Mouse (Mus musculus): ENCODE measurements around the gene Coro2b.

Coro2b gene

GRCm38 (mm10) chr9:62537941-62538340 is 1.1 kb upstream of the Coro2b start:
- no peak for DNase-seq

DNA sequence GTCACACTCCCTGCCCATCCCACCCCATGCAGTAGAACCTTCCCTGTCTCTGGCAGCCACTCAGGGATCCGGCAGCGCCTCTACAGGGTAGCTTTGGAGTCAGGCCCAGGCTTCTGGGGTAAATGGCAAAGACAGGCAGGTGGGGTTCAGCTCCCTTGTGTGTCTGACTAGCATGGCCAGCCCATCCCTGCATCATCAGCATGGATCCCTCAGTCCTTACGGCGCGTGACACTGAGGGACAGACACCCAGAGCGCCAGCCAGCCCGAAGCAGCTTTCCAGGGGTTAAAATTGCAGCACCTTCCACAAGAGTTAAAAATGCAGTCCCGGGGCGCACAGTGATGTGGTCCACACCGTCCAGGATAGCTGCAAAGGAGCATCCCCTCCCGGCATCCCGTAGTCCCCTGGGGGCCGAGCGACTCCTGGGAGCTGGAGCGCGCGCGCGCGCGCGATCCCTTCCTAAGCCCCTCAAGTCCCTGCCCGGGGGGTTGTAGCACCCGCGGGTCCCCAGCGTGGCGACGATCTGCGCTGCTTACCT is 657 bp downstream of the Coro2b start:
- DNase-seq, result peak; percentile 97

- peak; percentile 93 for DNase-seq
Observed at GRCm38 (mm10) chr9:62535566-62535965, 1.3 kb downstream of the Coro2b start.

- no peak for DNase-seq
Observed at GRCm38 (mm10) chr9:62534691-62535090, 2.2 kb downstream of the Coro2b start.

- peak; percentile 92 for DNase-seq
Observed at GRCm38 (mm10) chr9:62534158-62534557, 2.7 kb downstream of the Coro2b start.

DNA sequence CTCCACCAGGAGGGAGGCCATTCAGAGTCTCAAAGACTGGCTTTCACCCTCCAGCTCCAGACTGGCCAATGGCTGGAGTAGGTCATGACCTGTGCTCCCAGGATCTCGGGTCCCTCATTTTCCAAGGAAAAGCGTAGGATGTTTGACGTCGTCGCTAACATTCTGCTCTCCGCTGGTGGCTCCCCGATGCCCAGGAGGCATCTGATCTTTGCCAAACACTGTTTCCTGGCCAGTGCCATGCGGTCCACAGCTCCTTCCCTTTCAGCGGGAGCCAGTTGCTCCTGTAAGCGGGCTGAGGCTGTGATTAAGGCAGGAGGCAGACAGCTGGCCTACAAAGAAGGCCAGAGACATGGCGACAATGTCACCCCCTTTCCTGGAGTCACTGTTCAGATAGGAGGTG is 4.0 kb downstream of the Coro2b start:
- DNase-seq, result no peak

- DNase-seq, result peak; percentile 97
Observed at GRCm38 (mm10) chr9:62531459-62532275, 5.2 kb downstream of the Coro2b start.

DNA sequence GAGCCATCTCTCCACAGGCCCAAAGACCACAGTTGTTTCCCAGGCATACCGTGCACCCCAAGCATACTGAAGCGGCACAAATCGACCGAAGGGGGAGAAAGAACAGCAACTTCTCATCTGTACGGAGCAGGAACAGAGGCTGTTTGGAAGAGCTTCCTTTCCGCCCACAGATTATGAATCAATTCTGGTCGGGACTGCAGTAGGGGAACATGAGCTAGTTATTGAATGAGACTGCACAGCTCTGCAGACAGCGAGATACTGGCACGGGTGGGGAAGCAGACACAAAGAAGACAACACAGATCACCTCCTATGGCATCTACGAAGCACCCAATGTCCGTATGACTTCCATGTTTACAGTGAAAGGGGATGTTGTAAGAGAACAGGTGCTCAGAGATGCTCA is 8.3 kb downstream of the Coro2b start:
- no peak for DNase-seq

GRCm38 (mm10) chr9:62526858-62527257 is 10.0 kb downstream of the Coro2b start:
- DNase-seq, result peak; percentile 95

GRCm38 (mm10) chr9:62526451-62526850 is 10.4 kb downstream of the Coro2b start:
- DNase-seq, result peak; percentile 96

GRCm38 (mm10) chr9:62524761-62525308 is 12.0 kb downstream of the Coro2b start:
- DNase-seq, result peak; percentile 92

DNA sequence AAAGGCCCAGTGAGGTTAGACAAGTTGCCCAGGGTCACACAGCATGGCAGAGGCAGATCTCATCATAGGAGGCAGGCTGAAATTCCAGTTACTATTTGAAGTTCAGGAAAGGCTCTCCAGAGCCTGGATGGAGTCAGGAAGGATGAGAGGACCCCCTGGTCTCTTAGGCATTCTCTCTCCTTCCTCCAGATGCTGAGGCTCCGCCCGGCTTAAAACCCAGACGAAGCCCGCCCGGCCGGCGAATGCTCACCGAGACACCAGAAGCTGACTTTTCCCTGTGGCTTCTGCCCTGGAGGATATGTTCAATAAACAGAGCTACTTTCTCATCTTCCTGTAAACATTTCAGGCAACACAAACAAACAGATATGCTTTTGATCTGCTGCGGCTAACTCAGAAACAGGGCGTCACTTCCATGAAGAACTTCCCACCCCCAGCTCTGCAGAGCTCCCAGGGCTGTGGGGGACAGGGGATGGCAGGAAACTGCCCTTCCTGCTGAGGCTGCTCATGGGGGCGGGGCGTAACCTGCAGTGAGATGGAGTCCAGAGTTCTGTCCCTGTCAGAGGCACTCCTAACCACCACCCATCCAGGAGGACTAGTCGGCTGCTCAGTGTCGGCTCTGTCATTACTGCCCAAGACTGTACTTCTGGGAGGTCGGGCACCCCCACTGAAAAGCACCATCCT is 13.9 kb downstream of the Coro2b start:
- peak; percentile 98 for DNase-seq

DNA sequence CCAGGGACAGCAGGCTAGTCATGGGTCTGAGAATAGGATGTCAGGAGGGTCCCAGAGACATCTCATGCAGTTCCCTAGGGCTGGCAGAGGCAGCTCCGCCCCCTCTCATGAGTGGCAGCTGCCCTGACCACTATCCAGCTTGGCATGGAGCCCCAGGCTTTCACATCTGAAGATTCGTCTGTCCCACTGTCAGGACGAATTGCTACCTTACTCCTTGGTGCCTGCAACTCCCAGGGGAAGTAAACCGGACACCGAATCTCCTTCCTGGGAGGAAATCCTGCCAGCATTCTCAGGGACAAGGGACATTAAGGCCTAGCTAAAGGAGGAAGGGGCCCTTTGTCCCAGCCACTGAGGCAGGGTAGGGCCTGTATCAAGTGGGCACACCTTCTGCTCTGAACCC is 14.6 kb downstream of the Coro2b start:
- peak; percentile 98 for DNase-seq

DNA sequence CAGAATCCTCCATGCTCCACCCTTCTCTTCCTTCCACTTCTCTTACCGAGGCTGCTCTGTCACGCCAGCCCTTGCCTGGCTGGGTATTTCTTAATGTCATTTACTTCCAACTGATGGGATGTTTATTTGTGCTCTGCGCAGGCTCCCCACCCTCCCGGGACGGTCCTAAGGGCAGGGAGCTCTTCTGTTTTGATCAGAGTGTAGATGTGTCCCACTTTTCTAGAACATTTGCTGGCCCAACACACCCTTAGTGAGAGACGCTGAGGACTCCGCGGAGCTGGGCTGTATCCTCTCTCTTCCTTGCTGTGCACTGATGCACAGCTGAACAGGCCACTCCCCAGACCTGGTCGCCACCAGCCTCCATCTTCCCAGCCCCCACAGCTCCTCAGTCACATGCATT is 15.3 kb downstream of the Coro2b start:
- DNase-seq, result peak; percentile 97

DNA sequence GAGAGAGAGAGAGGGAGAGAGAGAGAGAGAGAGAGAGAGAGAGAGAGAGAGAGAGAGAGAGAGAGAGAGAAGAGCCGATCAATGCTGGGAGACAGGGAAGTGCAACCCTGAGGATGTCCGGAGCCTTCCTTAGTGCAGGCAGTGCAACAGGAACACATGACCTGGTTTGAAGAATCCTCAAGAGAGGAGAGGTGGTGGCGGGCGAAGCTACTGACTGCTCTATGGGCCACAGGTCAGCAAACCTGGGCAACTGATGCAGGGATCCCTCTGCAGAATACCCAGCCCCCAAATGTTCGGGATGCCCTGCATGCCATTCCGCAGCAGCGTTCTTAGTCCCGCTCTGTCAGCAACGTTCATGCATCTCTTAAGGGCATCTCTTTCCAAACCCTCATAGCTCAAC is 15.9 kb downstream of the Coro2b start:
- DNase-seq, result peak; percentile 91

DNA sequence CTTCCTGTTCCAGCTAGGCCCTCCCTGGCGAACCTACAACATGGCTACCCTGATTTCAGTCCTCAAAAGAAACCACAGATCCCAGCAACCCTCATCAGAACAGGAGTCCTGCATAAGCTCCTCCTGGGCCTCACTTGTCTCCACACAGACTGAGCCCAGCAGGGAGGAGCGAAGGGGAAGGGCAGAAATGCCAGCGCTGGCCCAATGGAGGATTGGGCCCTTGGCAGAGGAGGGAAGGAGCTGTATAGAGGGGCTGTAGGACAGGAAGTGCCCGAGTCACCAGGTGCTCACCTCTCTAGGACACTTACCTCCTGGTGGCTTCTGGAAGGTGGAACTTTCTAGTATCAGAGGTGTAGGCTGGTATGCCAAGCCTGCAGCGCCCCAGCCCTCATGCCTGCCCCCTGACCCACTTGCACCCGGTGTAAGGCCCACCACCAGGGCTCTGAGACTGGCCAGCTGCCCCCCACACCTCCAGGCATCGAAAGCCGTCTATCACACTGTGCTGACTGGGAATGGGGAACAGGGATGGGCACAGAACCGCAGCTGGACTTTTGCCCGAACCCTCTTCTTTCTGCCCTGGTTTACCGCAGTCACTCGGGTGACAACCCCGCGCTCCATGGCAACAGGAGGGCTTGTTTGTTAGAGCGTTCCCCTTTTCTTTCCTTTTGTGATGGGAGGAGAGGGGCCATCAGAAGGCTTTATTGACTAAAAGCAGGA is 16.9 kb downstream of the Coro2b start:
- DNase-seq, result peak; percentile 92

DNA sequence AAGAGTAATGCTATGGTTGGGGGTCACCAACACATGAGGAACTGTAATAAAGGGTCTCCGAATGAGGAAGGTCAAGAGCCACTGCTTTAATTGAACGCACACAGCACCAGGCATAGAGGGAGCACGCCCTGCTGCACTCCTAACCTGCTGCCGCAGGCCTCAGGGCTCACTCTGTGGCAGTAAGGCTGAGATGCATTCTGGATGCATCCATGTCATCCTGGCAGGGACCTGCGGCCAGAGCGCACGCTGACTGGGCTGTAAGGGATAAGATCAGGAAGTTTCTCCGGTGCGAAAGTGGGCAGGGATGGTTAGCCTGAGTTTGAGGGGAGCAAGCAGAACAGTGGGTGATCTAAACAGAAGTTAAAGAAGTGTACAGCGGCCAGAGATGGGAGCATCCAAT is 17.5 kb downstream of the Coro2b start:
- no peak for DNase-seq

GRCm38 (mm10) chr9:62518572-62518971 is 18.3 kb downstream of the Coro2b start:
- DNase-seq, result no peak

- no peak for DNase-seq
Observed at GRCm38 (mm10) chr9:62517112-62517957, 19.5 kb downstream of the Coro2b start.

DNA sequence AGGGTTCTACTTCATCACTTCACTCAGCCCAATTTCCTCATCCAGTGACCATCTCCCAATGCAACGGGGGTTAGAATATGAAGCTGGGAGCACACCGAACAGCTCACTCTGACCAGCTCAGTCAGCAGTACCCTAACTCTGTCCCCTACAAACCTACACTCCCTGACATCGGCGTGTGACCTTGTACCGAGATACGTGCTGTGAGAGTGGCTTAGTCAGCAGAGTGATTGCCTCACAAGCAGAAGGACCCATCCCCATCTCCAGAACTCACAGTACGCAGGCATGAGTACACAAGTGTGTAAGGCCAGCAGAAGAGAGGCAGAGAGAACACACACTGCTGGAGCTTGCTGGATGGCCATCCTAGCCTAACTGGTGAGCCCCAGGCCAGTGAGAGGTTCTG is 21.7 kb downstream of the Coro2b start:
- DNase-seq, result no peak

- peak; percentile 96 for DNase-seq
Observed at GRCm38 (mm10) chr9:62513492-62514133, 23.2 kb downstream of the Coro2b start.

DNA sequence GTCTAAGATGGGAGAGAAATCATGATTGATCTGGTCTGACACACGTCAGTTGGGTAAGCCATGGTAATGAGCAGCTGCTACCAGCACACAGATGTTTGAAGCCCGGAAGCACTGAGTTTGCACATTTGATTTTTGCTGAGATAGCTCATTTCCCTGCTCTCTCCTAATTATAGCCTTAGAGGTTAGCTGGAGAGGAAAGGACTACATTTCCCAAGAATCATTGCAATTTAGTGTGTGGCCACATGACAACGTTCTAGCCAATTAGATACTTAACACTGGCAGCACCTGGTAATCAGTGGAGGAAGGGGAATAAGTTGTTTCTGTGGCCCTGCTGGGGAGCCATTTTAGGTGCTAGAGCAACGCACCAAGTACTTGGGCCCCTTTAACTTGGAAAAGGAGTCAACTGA is 26.3 kb downstream of the Coro2b start:
- peak; percentile 95 for DNase-seq
